Mouse (Mus musculus) macrophage (primary cell): ENCODE measurements around the gene Tapbpl. TPM values are rescaled to one million over a fixed set of nuclear protein-coding genes. Genes with fewer than 3 reads are reported as not detected.

Source experiments
- H3K27ac ChIP-seq: fragments of 350-480 bp; formaldehyde crosslinking; 2 replicates; pipeline ENCODE4 v1.9.0; 2021
- H3K36me3 ChIP-seq: fragments of 350-480 bp; formaldehyde crosslinking; 2 replicates; pipeline ENCODE4 v1.9.0; 2021; ENCODE audit errors: inconsistent target
- H3K4me3 ChIP-seq: fragments of 350-480 bp; formaldehyde crosslinking; 2 replicates; pipeline ENCODE4 v1.9.0; 2021; ENCODE audit errors: inconsistent target
- H3K79me2 ChIP-seq: fragments of 350-480 bp; formaldehyde crosslinking; 2 replicates; pipeline ENCODE4 v1.9.0; 2021; ENCODE audit errors: inconsistent target
- WGBS: methylation state at CpG from one replicate; pipeline ENCODE4 v1.1.7; 2026; ENCODE audit warnings: inconsistent platforms; ENCODE audit not compliant: missing documents; 5-methylcytosine and 5-hydroxymethylcytosine counted together
- polyA plus RNA-seq: library from polyadenylated mRNA; stranded (reverse); fragments of 250-400 nt; gene quantifications from 3 replicates; pipeline ENCODE4 v1.2.4, GENCODE M21; 2018; ENCODE audit warnings: inconsistent platforms

The Tapbpl gene
- polyA plus RNA-seq, 1 experiment from 2014 or later, result 11.1 TPM

- no peaks in the 10 kb centered on the region for H3K79me2 ChIP-seq
- 19% methylated on average over 4 of the region's 4 CpGs for WGBS
Measured at GRCm38 (mm10) chr6:125232045-125232437, 381 bp upstream of the Tapbpl start.

GRCm38 (mm10) chr6:125230571-125230970 lies 1.1 kb downstream of the Tapbpl start:
- WGBS, result 68% methylated on average over 7 of the region's 9 CpGs
- Histone ChIP-seq H3K79me2 (no peaks in the 10 kb centered on the region), H3K27ac (no peak overlapping the region), H3K4me3 (no peak overlapping the region; the same call in 1 of the 2 replicates), H3K36me3 (peaks cover 41% of the 10 kb centered on the region)

More at GRCm38 (mm10) chr6:125232045-125232437, 381 bp upstream of the Tapbpl start:
- peak overlapping the region; percentile 95 for H3K27ac ChIP-seq
- H3K36me3 ChIP-seq, result peaks cover 26% of the 10 kb centered on the region
- H3K4me3 ChIP-seq, result peak overlapping the region; percentile 95

GRCm38 (mm10) chr6:125225518-125226115 lies 6.0 kb downstream of the Tapbpl start:
- no peak overlapping the region for H3K27ac ChIP-seq
- peaks cover 69% of the 10 kb centered on the region for H3K36me3 ChIP-seq
- no peaks in the 10 kb centered on the region for H3K79me2 ChIP-seq
- no peak overlapping the region for H3K4me3 ChIP-seq
- WGBS, result 90% methylated on average over 5 of the region's 5 CpGs

- no peak overlapping the region for H3K27ac ChIP-seq
- peaks cover 52% of the 10 kb centered on the region for H3K36me3 ChIP-seq
- no peaks in the 10 kb centered on the region; the same call in 1 of the 2 replicates for H3K79me2 ChIP-seq
- no peak overlapping the region for H3K4me3 ChIP-seq
- 61% methylated on average over 3 of the region's 3 CpGs for WGBS
Measured at GRCm38 (mm10) chr6:125222577-125222976, 9.1 kb downstream of the Tapbpl start.

- H3K27ac ChIP-seq, result no peak overlapping the region
- peaks cover 48% of the 10 kb centered on the region for H3K36me3 ChIP-seq
- peaks cover 3% of the 10 kb centered on the region; the same call in 1 of the 2 replicates for H3K79me2 ChIP-seq
- WGBS, result 33% methylated on average over 2 of the region's 2 CpGs
- no peak overlapping the region for H3K4me3 ChIP-seq
Measured at GRCm38 (mm10) chr6:125222146-125222545, 9.5 kb downstream of the Tapbpl start.

- Histone ChIP-seq H3K36me3 (peaks cover 39% of the 10 kb centered on the region), H3K4me3 (no peak overlapping the region), H3K79me2 (peaks cover 12% of the 10 kb centered on the region; the same call in 1 of the 2 replicates), H3K27ac (no peak overlapping the region)
- WGBS, result 96% methylated on average over 18 of the region's 20 CpGs
Measured at GRCm38 (mm10) chr6:125221115-125221745, 10.4 kb downstream of the Tapbpl start.

- 0 out of 2 replicates have a peak overlapping the region, but pooled peaks have one; percentile 15 for H3K27ac ChIP-seq
- no peak overlapping the region for H3K4me3 ChIP-seq
- WGBS, result 11% methylated on average over 4 of the region's 4 CpGs
- peaks cover 19% of the 10 kb centered on the region for H3K36me3 ChIP-seq
- H3K79me2 ChIP-seq, result peaks cover 16% of the 10 kb centered on the region; the same call in 1 of the 2 replicates
Measured at GRCm38 (mm10) chr6:125218963-125219362, 12.7 kb downstream of the Tapbpl start.

GRCm38 (mm10) chr6:125217899-125218298 lies 13.8 kb downstream of the Tapbpl start:
- Histone ChIP-seq H3K79me2 (peaks cover 16% of the 10 kb centered on the region; the same call in 1 of the 2 replicates), H3K27ac (no peak overlapping the region), H3K4me3 (no peak overlapping the region), H3K36me3 (peaks cover 10% of the 10 kb centered on the region; the same call in 1 of the 2 replicates)
- WGBS, result 88% methylated on average over 11 of the region's 11 CpGs

GRCm38 (mm10) chr6:125216898-125217297 lies 14.8 kb downstream of the Tapbpl start:
- WGBS, result 49% methylated on average over 2 of the region's 2 CpGs
- H3K36me3 ChIP-seq, result peaks cover 10% of the 10 kb centered on the region; the same call in 1 of the 2 replicates
- H3K27ac ChIP-seq, result no peak overlapping the region
- no peak overlapping the region for H3K4me3 ChIP-seq
- peaks cover 16% of the 10 kb centered on the region; the same call in 1 of the 2 replicates for H3K79me2 ChIP-seq

GRCm38 (mm10) chr6:125215148-125215954 lies 16.3 kb downstream of the Tapbpl start, which contains the start of gene Vamp1:
TSS of gene Vamp1 (plus strand) at chr6:125215551.
- peak within 1 kb of the TSS; percentile 44 for H3K27ac ChIP-seq
- peaks cover 16% of the 10 kb centered on the region; the same call in 1 of the 2 replicates for H3K79me2 ChIP-seq
- H3K4me3 ChIP-seq, result peak within 1 kb of the TSS; percentile 59
- 1% methylated on average over 48 of the region's 48 CpGs for WGBS
- 0 out of 2 replicates have a peak, but pooled peaks cover 2% of the 10 kb centered on the region for H3K36me3 ChIP-seq

GRCm38 (mm10) chr6:125213715-125214114 lies 17.9 kb downstream of the Tapbpl start:
- Histone ChIP-seq H3K4me3 (no peak overlapping the region), H3K27ac (no peak overlapping the region), H3K79me2 (peaks cover 16% of the 10 kb centered on the region; the same call in 1 of the 2 replicates), H3K36me3 (no peaks in the 10 kb centered on the region)
- WGBS, result 89% methylated on average over 6 of the region's 6 CpGs

- H3K4me3 ChIP-seq, result no peak overlapping the region
- H3K36me3 ChIP-seq, result no peaks in the 10 kb centered on the region
- H3K79me2 ChIP-seq, result peaks cover 16% of the 10 kb centered on the region; the same call in 1 of the 2 replicates
- H3K27ac ChIP-seq, result no peak overlapping the region
- WGBS, result 90% methylated on average over 6 of the region's 6 CpGs
Measured at GRCm38 (mm10) chr6:125213129-125213528, 18.5 kb downstream of the Tapbpl start.

GRCm38 (mm10) chr6:125212621-125213020 lies 19.0 kb downstream of the Tapbpl start:
- Histone ChIP-seq H3K4me3 (no peak overlapping the region), H3K36me3 (no peaks in the 10 kb centered on the region), H3K79me2 (peaks cover 16% of the 10 kb centered on the region; the same call in 1 of the 2 replicates), H3K27ac (no peak overlapping the region)
- WGBS, result 21% methylated on average over 2 of the region's 2 CpGs

- 100% methylated on average over 1 of the region's 1 CpGs for WGBS
- H3K79me2 ChIP-seq, result no peaks in the 10 kb centered on the region
- H3K36me3 ChIP-seq, result no peaks in the 10 kb centered on the region
- H3K27ac ChIP-seq, result no peak overlapping the region
- no peak overlapping the region for H3K4me3 ChIP-seq
Measured at GRCm38 (mm10) chr6:125210436-125210835, 21.2 kb downstream of the Tapbpl start.
